Mouse (Mus musculus): ENCODE measurements at regions not wholly inside any gene's neighbourhood (a gene's known extent, or its start where the extent isn't known, plus 50 kb on each side); places are given as distances from the start of the nearest gene placed in this dataset.

- DNase-seq = peak in 1 of 2 experiments; percentile 1
Measured at GRCm38 (mm10) chr12:18672145-18672544, 157.8 kb downstream of the 5730507C01Rik start.

Measured in cerebellum, postnatal 10 days (tissue).